Mouse (Mus musculus) neutrophil, adult 5-6 weeks (primary cell): ENCODE measurements around the gene Gm20708. TPM values are rescaled to one million over a fixed set of nuclear protein-coding genes. Genes with fewer than 3 reads are reported as not detected.
"Not testable (repeated sequence)": the region's sequence is repeated elsewhere in the genome, so short reads cannot be mapped to it uniquely, and the experiment has no call there.

Experiments used
- ATAC-seq: fragments of 151-379, 151-347 bp; 2 replicates; pipeline ENCODE4 v1.8.0; 2017; ENCODE audit warnings: mild to moderate bottlenecking, moderate TSS enrichment; ENCODE audit not compliant: insufficient number of reproducible peaks, poor library complexity, low FRiP score, severe bottlenecking; ENCODE audit errors: extremely low read depth
- total RNA-seq: library from RNA; stranded (forward); fragments of 200-1000 nt; gene quantifications from 2 replicates; pipeline ENCODE4 v1.2.3, GENCODE M21; 2017

Gene Gm20708
- total RNA-seq, 1 experiment from 2014 or later: 8.8 TPM

DNA sequence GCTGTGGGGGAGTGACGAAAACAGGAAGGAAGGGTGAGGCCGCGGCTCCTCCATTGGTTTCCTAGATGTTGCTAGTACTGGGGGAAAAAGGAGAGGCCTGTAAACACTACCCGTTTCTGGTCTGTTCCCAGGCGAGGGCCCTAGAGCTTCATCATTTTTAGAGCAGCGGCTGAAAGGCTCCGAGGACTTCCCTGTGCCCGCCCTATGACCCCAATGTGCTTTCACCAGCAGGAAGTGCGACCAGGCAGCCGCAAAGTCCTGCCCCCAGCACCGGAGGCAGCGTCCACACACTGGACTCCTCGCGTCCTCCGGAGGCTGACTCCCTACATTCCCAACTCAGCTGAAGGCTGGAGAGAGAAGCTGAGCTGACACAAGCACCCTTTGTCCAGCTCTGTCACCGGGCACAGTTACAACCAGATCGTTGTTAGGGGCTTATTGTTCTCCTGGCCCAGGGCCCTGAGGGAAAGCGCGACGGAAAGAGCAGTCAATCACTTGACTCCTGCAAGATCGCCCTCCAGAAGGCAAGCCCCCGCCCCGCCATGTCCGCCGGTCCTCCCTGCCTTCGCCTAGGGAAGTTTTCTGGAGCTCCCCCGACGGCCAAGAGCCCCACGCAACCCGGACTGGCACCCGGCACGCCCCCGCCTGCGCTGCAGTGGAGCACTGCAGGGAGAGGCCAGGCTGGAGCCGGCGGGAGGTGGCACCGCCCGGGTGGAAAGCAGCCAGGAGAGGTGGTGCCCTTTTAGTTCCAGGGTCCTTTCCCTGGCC, 29.9 kb upstream of the Gm20708 start:
- peak; percentile 17; the same call in 1 of the 2 replicates for ATAC-seq

GRCm38 (mm10) chr11:117780199-117780515, 29.3 kb upstream of the Gm20708 start:
- no peak for ATAC-seq

GRCm38 (mm10) chr11:117780582-117781111, 28.8 kb upstream of the Gm20708 start:
- peak; percentile 64 for ATAC-seq

GRCm38 (mm10) chr11:117781199-117781821, 28.2 kb upstream of the Gm20708 start:
- peak; percentile 14 for ATAC-seq

DNA sequence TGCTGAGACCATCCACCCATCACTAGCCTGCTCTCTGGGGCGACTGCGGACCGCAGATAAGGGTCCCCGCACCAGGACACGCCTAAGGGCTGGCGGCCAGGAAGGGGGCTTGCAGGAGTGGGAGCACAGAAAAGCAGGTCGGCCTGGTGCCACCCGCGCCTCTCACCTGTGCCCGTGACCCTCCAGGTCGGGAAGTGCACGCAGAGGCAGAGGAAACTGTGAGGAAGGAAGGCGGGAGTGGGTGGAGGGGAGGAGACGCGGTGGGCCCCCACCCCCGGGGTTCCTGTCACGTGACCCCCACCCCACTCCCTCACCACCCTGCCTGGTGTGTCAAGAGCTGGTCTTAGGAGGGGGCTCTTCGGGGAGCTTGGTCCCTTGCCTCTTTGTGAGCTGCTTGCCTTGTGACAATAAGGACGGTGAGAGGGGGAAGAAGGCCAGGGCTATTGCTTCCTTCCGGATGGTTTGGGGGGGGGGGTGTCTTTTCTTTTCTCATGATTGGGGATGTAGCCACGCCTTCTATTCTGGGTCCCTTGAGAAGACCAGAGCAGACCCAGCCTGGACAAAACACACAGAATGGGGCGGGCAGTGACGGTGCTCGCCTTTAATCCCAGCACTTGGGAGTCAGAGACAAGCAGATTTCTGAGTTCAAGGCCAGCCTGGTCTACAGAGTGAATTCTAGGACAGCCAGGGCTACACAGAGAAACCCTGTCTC, 27.3 kb upstream of the Gm20708 start, which contains the start of the genes Tmc8 and Tmc6:
Tmc8 (plus strand) TSS at position 84 of the 712 bp plus-strand sequence.
Tmc6 (minus strand) TSS at position 206 of the 712 bp plus-strand sequence.
- peak; percentile 13 for ATAC-seq

DNA sequence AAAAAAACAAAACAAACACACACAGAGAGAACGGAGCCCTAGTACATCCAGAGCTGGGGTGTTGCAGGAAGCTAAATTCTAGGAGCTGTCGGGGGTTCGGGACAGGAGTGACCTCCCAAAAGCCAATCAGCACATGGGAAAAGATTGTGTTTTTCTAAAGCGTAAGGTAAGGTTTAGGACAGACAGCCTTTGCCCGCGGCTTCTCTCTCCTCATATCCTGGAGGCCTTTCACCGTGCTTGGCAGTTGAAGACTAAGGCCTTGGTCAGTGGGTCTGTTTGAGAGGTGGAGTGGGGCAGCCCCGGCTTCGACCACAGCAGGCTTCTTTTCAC, 26.8 kb upstream of the Gm20708 start:
- ATAC-seq: no peak

- peak; percentile 6; the same call in 1 of the 2 replicates for ATAC-seq
These were observed 26.4 kb upstream of the Gm20708 start for GRCm38 (mm10) chr11:117783089-117783488.

DNA sequence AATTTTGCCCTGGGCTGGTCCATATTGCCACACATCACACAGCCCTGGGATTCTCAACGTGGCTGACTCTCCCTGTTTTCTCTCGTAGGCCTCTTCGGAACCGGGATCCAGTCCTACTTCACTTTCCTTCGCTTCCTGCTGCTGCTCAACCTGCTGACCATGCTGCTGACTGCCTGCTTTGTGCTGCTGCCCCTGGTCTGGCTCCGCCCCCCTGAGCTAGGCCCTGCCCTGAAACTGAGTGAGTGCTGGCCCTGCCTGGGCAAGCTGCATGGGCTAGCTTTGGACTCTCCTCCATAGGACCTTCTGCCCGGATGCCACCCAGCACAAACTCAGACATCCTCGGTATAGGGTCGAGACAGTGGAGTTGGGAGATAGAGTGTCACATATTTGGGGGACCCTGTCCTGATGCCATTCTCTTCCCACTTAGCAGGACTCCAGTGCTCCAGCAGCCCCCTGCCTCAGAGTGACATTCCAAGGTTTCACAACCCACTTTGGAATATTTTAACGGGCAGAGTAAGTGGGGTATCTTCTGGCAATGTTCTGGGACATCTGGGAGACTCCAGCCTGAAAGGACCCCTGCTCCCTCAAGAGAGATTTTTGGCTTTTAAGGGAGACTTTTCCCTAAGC, 25.7 kb upstream of the Gm20708 start:
- no peak for ATAC-seq

GRCm38 (mm10) chr11:117786294-117786693, 23.2 kb upstream of the Gm20708 start:
- ATAC-seq: peak; percentile 56

GRCm38 (mm10) chr11:117788481-117788880, 21.0 kb upstream of the Gm20708 start:
- not testable (repeated sequence) for ATAC-seq

DNA sequence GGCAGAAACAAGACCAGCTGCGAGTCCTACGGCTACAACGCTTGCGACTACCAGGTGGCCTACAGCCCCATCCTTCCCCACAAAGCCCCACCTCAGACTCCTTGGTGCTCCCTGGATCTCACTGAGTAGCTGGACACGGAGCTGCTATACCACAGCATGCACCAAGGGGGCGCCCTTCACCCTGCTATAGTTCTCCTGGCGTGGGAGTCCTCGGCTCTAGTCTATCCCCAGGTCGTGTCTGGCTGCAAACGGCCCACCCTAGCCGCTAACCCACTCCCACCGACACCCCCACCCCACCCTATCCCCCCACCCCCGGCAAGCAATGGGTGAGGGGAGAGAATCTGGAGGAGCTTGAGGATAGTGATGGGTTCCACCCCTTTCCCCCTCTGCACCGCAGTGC, 19.2 kb upstream of the Gm20708 start:
- ATAC-seq: peak; percentile 45

DNA sequence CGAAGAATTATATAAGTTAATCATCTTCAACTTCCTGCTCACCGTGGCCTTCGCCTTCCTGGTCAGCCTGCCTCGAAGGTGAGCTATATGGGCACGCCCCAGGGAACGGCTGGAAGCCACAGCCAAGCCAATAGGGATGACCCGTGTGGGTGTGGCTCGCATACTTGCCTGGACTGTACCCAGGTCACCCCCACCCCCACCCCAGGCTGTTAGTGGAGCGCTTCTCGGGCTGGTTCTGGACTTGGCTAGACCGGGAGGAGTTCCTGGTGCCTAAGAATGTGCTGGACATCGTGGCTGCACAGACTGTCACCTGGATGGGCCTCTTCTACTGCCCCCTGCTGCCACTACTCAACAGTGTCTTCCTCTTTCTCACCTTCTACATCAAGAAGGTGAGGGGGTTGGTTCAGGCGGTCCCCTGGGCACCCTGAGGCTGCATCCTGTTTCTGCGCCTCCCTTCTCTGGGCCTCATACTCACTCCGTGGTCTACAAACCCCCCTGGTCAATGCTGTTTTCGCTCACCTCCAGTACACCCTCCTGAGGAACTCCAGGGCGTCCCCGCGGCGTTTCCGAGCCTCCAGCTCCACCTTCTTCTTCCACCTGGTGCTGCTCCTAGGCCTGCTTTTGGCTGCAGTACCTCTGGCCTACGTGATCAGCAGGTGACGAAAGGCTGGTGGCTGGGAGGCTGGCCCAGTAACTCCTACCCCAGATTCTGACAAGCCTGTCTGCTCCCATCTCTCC, 18.6 kb upstream of the Gm20708 start:
- ATAC-seq: 0 out of 2 replicates have a peak, but pooled peaks have one; percentile 6

DNA sequence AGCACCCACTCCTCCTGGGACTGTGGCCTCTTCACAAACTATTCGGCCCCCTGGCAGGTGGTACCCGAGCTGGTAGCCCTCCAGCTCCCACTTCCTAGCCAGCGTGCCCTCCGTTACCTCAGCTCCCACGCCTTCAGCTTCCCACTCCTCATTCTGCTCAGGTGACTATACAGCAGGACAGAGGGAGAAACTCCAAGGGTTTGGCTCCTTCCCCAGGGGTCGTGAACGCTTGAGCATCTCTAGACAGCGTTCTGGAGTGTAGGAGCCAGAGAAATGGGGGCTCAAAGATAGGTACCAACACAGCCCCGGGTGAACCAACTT, 18.1 kb upstream of the Gm20708 start:
- no peak for ATAC-seq

DNA sequence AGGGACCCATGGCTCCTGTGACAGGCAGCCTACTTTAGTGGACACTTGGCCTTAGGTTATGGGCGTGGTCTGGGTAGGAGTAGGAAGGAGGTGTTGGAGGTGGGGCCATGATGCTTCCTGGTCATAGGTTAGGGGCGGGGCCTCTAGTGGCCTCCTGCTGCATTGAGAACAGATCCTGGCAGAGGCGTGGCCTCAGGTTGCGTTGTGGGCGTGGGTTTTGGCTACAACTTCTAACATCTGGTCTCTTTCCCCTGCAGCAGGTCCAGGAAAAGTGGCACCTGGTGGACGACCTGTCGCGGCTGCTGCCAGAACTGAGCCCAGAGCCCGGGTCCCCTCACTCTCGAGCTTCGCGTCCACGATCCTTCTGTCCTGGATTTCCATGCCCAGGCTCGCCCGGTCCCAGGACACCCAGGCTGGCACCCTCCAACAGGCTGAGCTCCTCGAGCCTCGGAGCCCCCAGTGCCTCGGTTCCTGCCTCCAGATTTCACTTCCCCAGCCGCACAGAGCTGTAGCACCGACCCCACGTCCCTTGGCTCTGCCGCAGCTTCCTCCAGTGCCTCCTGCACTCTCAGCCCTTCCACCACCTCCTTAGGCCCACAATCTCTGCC, 17.1 kb upstream of the Gm20708 start:
- ATAC-seq: peak; percentile 86

- ATAC-seq: no peak
These were observed 15.4 kb upstream of the Gm20708 start for GRCm38 (mm10) chr11:117794035-117794551.

DNA sequence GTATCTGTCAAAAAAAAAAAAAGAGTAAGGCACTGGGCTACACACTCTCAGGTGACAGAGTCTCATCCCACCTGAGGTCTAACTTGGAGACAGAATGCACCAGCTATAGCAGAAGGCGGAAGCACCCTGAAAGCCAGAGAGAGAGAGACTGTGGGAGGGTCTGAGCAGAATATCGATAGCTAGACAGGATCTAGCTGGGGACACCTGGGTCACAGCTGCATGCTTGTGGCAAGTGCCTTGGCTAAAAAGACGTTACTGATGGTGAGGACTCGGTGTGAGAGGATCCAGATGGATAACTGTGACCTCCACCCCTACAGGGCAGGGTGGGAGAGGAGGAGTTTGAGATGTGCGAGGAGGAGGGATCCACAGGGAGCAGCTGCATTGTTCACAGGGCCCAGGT, 12.5 kb upstream of the Gm20708 start:
- no peak for ATAC-seq

- no peak for ATAC-seq
These were observed 11.8 kb upstream of the Gm20708 start, which contains the start of gene 6030468B19Rik for GRCm38 (mm10) chr11:117797511-117798159. Gene 6030468B19Rik (plus strand): TSS chr11:117797660.

DNA sequence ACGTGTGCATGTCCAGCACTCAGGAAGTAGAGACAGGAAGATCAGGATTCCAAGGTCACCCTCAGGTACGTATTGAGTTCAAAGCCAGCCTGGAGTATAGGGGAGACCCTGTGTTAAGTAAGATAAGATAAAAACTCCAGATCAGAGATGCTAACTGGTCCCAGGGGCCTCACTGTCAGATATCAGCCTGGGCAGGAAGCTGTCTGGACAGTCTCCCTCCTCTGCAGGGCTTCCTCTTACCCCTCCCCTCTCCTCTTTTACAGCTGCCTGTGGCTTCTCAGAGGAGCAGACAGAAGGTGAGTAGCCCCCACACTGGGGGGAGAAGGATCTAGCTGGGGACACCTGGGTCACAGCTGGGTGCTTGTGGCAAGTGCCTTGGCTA, 11.3 kb upstream of the Gm20708 start:
- ATAC-seq: peak; percentile 30
